Mouse (Mus musculus) gonadal fat pad, adult 2 months (tissue): ENCODE measurements around the gene Htra2. TPM values are rescaled to one million over a fixed set of nuclear protein-coding genes. Genes with fewer than 3 reads are reported as not detected.

Source experiments
- DNase-seq: peaks from one replicate; pipeline ENCODE4 v3.0.0-alpha.2; 2012; ENCODE audit warnings: low read depth
- polyA plus RNA-seq: library from polyadenylated mRNA; depleted of rRNA; stranded (reverse); fragments of >200 nt; gene quantifications from 2 replicates; pipeline ENCODE4 v1.2.3, GENCODE M21; 2012; rRNA removed

Gene Htra2
- 38.5 and 44.7 TPM in 2 replicates for polyA plus RNA-seq

DNA sequence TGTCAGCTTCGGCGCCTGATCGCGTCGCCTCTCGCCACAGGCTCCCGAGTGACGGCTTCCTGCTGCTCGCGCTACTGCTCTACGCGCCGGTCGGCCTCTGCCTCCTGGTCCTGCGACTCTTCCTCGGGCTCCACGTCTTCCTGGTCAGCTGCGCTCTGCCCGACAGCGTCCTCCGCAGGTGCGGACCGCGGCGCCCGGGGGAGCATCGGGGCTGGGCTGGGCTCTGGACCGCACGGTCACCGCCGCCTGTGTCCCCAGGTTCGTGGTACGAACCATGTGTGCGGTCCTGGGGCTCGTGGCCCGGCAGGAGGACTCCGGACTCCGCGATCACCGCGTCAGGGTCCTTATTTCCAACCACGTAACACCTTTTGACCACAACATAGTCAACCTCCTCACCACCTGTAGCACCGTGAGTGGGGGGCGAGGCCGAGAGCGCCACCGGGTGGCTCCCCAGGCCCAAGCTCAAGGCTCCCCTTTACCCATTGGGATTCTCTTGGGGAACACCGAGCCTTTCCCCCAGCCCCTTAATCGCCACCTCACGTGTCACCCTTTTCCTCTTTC is at the start of gene Htra2:
Gene Htra2 (minus strand): TSS at position 403 of the 561 bp plus-strand sequence.
- no peak for DNase-seq

DNA sequence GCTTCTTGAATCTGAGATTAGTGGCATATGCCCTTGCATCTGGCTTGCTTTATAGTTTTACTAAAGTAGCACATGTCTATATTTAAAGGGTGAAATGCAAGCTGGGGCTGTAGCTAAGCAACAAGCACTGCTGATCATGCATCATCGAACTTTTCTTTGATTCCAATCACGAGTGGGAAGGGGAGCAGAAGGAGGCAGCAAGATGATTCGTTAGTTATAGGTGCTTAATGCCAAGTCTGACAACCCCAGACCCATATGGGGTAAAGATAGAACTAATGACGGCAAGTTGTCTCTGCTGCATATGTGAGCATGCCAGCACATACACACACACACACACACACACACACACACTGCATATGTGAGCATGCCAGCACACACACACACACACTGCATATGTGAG is 49.1 kb upstream of the Htra2 start:
- DNase-seq: no peak

DNA sequence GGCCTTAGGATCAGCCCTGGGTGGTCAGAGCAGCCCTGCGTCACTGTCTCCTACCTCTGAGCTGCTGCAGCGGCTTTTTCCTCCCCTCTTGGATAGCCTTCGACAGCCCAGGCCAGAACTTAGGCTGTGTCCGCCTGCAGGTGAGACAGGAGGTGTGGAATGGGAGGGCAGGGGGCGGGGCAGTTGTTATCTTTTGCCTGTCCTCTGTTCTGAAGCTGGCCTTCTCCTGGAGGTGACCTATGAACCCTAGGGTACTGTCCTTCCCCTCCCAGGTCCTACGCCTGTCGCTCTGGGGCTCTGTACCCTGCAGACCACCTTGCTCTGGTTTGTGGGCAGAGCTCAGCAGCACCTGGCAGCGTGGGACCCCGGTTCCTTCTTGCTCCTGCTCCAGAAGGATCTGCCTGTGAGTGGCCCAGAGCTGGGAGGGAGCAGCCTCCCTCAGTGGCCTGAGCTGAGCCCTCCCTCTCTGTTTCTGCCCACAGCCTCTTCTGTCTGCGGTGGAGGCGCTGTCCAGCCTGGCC is 48.1 kb upstream of the Htra2 start:
- no peak for DNase-seq

DNA sequence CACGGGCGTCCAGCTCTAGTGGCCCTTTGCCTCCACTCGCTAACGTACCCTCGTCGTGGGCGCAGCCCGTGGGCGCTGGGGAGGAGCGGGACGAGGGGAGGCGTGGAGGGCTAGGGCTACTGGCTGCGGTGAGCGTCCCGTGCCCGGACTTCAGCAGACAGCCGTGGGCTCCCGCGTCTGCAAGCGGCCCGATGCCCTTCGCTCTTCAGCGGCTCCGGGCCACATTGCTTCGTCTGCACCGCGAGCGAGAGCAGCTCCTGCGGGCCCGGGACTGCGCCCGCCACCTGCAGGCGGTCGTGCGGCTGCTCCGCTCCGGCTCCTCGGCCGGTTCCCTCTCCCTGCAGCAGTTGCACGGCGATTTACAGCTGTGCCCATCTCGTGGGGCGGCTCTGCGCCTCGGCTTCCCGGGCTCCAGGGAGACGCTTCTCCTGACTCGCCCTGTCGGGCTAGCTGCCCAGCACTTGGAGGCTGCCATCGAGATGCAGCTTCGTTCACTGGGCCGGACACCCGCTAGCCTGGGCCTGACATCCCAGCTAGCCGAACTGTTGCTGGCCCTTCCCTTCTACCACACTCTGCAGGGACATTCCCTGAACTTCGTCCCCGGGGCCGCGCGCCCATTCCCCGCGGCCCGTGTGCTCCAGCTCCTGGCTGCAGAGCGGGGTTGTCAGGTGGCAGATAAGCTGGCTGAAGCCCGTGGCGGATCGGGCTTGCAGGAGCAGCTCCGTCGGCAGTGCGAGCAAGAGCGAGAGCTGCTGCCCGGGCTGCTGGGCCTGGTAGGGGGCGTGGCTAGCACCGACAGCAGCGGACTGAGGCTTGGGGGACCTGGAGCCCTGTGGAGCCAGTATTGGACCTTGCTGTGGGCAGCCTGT is 46.8 kb upstream of the Htra2 start:
- no peak for DNase-seq

DNA sequence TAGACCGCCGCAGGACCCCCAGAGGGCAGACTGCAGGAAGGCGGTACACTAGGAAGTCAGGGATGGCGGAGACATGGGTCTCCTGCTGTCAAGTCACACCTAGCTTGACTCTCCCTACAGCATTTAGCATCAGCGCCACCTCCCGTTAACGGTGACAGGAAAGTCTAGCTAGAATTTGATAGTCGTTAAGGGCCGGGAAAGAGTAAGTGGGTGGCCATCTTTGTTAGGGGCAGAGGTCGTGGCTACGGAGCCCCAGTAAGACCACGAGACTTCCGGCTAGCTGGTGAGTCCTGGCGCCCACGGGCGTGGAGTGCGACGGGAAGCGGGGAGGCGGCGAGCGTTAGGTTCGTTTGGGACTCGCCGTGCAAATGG is 46.2 kb upstream of the Htra2 start, which contains the start of the genes Ccdc142 and Gm42688:
Gene Ccdc142 (plus strand): TSS at position 286 of the 372 bp plus-strand sequence.
Gene Gm42688 (plus strand): TSS at position 302 of the 372 bp plus-strand sequence.
- no peak for DNase-seq

DNA sequence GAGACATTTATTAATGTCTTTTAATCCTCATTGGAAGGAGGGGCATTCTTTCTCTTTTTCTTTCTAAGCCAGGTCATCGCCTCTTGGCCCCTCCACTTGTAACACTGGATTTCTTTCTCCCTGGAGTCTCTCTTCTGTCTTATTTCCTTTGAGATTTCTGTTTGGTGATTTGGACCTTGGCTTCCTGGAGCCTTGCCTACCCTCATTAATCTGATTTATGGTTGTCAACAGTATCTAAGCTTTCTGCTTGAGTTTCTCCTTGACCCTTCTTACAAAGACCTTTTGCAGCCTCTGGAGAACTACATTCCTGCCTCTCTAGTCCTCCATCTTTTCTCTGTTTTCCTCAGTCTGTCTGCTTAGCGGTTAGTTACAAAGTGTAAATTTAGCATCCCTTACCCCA is 43.3 kb upstream of the Htra2 start:
- DNase-seq: no peak

DNA sequence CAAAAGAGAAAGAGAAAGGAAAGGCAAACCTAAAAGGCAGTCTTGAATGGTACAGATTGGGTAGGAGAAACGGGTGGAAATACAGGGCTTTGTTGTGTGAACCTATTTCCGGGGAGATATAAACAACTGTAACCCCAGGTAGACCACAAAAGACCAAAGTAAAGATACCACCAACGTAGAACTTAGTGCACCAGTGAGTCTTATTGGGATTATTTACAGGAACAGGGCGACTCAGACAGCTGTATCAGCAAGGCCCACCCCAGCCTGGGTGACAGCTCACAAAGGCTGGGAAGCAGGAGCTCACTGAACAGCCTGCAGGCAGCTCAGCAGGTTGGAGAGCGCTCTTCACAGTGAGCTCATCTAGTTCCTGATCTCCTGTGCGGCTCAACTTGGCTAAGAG is 40.9 kb upstream of the Htra2 start:
- DNase-seq: no peak

DNA sequence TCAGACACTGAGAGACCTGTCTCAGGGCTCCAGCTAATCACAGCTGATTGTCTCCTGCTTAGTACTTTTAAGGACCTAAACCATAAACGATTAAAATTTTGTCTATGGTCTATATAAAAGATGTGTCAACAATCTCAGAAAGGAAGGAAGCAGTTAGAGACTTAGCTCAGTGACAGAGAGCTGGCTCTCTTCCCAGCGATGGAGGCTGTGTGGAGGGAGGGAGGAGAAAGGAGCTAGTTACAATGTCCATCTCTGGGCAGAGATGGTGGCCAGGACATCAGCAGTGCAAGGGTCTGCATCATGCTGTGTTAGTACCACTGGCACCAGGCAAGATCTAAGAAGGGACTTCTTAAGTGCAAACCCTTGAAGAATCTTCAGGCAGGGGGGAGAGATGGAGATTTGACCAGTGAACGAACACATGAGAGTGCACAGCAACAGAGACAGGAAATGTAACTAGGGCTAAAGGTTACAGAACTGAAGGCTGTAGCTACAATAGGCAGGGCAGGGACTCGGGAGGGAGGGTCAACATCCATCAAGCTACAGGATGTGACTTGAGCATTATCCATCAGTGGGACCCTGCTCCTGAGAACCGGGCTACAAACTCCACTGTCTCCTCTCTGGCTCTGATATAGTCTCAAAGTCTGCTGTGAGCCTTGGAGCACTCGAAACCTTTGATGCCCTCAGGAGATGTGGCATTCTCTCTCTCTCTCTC is 37.5 kb upstream of the Htra2 start:
- DNase-seq: no peak

DNA sequence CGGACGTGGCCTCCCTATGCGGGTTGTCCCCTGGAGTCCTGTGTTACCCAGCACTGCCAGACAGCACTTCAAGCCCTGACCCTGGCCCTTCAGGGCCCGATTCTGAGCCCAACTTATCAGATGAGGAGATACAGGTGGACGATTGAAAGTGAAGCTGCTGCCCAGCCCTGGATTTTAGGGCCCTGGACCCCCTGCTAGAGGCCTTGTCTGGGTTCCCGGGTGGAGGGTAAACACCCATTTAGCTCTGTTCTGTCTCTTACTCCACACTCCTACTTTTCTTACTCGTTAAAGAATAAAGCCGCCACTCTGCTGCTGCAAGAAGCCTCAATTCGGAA is 32.8 kb upstream of the Htra2 start:
- no peak for DNase-seq

DNA sequence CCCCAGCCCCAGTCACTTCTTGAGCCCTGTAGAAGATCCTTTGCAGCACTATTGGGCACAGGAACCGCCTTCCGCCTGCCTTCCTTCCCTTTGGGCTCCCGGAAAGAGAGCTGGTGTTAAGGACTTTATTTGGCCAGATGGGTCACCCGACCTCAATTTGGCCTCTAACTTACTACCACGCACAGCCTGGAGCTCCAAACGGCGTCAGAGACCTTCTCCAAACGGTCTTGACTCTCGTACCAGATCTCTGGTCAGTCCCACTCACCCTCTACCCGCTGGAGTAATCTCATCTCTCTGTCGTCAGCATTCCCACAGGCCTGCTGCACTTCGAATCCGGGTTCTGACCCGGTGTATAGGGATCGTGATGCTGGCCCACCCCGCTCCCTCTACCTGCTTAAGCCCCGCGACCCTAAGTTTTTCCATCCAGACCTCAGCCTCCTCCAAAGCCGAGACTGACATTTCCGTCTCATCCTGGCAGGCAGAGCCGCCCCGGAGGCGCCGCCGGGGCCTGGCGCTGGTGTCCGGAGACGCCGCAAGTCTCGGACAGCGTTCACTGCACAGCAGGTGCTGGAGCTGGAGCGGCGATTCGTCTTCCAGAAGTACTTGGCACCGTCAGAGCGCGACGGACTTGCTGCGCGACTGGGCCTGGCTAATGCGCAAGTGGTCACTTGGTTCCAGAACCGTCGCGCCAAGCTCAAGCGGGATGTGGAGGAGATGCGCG is 32.3 kb upstream of the Htra2 start:
- no peak for DNase-seq

DNA sequence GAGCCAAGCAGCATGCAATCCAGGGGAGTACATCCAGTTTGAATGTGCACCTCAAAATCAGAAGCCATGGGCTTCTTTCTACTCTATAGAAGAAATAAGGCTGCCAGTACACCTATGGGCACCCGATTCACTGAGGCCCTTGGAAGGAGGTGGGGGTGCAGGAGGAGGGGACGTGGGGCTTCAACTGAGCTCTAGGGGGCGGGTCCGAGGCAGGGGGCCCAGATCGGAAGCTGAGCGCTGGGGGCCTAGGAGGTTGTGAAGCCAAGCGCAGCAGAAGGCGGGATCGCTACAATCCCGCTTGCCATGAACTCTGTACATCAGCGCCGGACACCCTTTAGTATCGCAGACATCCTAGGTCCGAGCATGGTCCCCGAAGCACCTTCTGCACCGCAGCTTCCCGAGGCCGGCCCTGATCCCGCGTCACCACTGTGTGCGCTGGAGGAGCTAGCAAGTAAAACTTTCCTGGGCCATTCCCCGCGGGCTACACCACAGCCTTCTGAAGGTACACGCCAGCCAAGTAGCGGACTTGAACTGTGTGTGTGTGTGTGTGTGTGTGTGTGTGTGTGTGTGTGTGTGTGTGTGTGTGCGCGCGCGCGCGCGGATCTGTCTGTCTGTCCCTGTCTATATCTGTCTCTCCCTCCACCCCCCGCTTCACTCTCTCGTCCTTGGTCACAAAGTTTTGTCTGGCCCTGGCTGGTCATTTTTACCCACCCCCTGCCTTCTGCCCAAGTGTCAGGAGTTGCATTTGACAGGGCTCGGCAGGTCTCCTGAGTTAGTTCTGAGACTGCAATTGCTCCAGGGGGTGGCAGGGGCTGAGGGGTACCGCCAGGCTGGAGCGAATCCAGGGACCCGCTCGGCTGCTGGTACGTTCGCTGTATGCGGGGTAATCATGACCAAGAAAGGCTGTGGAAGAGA is 31.3 kb upstream of the Htra2 start, which contains the start of gene Lbx2:
Gene Lbx2 (plus strand): TSS at position 247 of the 915 bp plus-strand sequence.
- DNase-seq: no peak

DNA sequence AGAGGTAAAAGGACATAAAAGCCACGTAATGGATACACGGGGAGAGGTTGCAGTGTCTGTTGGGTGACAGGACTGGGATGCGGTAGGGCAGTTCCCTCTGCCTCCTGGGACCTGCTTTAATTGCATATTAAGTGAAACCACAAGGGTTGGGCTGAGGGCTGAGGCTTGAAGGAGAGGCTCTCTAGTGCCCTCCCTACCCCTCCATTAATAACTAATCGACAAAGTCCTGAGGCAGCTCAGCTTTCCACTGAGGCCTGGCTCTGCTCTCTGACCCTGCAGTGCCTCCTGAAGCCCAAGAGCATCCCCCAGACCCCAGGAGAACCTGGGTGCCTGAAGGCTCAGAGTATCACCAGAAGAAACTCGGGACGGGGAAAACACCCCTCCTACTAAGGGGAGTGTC is 29.4 kb upstream of the Htra2 start:
- no peak for DNase-seq

DNA sequence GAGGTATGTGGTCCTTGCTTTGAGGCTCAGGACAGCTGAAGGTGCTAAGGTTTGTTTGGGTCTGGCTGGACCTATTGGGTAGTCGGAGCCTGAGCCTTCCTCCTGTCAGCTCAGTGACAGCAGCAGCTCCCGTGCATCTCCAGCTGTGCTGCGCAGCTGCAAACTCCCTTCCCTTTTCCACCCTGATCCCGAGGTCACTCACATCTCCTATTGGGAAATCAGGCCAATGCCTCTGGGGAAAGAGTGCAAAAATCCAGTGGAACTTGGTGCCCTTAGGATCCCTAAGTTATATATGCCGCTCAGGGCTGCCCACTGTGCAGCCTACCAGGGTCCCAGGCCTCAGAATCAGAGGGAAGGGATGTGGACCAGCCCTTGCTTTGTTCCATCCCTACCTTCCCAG is 28.4 kb upstream of the Htra2 start:
- no peak for DNase-seq

DNA sequence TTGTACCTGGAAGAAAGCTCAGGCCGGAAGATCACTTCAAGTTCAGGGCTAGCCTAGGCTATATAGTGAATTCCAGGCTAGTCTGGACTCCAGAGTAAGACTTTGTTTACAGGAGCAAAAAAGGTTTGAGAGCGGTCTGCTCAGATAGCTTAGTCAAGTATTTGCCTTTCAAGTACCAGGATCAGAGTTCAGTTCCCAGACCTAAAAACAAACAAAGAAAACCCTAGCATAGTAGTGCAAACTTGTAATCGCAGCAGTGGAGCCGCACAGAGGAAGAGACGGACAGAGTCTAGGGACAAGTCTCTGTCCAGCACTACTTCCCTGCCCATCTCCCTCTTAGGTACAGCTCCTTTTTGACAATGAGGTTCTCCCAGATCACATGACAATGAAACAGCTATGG is 25.1 kb upstream of the Htra2 start:
- no peak for DNase-seq

DNA sequence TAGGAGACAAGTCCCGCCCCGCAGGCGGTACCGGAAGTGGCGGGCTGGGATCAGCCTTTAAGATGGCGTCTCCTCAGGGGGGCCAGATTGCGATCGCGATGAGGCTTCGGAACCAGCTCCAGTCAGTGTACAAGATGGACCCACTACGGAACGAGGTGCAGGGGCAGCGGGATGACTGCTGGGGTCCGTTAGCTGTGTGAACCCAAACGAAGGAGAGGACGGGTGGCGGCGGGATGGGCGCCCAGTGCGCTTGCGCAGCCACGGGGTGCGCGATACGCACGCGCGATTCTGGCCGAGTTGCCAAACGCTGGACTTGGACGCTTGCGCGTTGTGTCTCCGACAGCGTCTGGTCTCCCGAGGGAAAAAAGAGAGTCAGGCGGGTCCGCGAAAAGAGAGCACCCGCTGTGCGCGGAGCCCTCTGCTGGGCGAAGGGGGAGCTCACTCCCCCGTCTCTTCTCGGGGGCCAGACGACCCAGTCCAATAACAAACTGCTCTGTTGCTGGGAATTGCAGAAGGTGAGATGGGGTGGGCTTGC is 23.3 kb upstream of the Htra2 start:
- peak; percentile 60 for DNase-seq

DNA sequence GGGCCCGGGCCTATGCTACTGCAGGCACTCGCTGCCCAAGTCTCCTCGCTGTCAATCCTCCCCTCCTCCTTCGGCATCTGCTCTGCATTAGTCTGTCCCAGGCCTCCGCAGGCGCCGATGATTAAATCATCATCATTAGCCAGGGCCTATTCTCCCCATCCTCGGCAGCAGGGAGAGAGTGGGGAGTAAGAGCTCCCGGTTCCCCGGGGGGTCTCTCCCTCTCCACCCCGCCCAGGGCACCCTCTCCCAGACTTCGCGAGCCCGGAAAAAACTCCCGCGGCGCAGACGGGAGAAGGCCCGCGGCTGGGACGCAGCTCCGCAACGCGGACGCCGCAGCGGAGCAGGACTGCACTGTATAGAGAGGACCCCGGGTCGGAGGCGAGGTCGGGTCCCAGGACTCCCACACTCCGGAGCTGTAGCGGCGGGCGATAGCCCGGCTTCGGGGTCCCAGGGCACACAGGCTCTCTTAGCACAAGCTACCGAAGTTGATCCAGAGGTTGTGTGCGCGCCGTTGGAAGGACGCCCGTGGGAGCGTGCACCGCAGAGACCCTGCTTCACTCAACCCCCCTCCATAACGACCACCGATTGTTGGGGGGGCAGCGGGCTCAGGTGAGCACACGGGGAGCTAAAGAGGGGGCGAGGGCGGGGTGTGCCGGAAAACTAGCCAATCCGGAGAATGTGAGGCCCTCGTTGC is 22.7 kb upstream of the Htra2 start, which contains the start of gene Pcgf1:
Gene Pcgf1 (plus strand): TSS at position 240 of the 694 bp plus-strand sequence.
- no peak for DNase-seq

DNA sequence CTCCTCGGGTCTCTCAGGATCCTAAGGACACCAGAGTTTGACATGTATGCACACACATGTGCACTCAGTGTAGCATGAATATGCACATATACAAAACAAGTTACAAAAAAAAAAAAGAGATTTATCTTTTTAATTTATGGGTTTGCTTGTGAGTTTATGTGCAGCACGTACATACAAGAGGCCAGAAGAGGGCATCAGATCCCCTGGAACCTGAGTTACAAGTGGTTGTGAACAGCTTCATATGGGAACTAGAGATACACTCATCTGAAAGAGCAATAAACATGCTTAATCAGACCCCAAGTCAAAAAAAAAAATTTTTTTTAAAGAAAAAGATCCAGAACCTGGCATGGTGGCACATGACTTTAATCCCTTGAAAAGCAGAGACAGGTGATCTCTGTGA is 19.9 kb upstream of the Htra2 start:
- DNase-seq: no peak

DNA sequence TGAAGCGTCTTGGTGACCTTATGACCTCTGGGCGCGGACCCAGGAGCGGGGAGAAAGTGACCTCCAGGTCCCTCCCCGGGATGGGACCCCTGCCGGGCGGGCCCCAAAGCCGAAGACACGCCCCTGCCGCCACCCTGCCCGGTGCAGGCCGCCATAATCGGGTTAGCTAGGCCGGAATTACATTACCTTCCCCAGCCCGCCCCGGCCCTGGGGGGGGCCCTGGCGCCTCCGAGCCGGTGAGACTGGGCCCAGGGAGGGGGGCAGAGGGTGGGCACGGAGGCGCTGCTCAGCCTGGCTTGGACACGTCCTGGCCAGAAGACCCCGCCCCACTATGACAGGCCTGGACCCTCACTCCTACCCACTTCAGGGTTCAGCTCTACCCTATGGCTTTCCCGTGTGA is 16.1 kb upstream of the Htra2 start:
- no peak for DNase-seq

DNA sequence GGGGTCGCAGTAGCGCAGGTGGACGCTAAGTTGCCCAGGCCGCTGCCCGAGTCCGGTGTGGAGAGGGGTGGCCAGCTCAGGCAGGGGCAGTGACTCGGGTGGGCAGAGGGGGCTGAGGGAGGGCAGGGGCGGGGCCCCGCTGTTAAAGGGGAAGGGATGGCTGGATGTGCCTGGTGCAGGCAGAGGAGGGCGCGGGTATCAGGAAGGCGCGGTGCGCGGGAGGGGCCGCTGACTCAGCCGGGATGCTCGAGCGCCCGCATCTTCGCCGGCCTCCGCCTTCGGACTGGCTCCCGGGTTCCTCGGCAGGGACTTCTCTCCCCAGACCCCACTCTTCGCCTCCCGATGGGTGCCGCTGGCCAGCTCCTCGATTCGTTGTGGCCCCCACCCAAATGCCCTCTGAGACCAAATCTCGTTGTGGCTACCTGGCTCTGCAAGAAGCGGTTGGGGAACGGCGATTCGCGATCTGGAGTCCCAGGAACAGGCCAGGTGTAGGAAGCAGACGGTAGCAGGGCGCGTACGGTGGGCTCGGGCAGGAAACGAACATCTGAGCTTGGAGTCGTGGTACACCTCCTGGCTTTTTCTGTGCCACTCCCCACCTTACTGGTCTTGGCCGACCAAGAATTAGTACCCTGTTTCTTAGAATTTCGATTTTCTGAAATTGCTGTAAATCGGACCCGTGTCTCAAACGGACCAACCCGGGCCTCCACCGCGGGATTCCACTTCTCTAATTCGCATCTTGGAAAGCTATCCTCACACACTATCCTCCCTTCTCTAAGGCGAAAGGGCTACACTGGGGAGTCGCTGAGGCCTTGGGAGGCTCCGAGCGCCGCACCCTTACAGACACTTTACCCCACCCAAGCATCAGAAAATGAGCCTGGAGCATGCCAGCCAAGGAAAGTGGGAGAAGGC is 15.5 kb upstream of the Htra2 start:
- no peak for DNase-seq
